Mouse (Mus musculus): Measurements from ENCODE around the gene Tcf12. TPM values are rescaled to one million over a fixed set of nuclear protein-coding genes. Genes with fewer than 3 reads are reported as not detected.

Gene Tcf12
- total and polyA plus RNA-seq, 3 experiments: 34.7 to 329 (median 80.7) TPM

DNA sequence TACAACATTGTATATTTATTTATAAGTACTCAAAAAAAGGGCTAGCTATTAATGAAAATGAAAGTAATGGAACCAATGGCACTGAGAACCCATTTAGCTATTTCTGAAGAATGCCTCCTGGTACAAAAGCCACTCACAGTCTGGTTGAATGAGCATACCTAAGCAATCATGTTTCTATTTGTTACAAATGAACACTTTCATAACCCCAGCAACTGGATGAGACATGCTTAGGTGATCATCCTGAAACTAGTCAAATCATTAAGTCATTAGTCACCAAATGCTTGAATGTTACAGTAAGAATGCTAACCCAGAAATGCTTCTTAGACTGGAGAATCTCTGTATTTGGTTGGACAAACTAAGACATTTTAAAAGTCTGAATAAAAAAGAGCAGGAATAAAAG is 35.5 kb downstream of the Tcf12 start:
- Histone ChIP-seq H3K4me3 (ENCODE audit: low read depth, low read length) (no peak overlapping the region; the same call in 1 of the 2 replicates), H3K9me3 (replicated peaks) (no peaks in the 10 kb centered on the region), H3K4me1 (ENCODE audit: insufficient read depth, low read depth, low read length) (peaks cover 8% of the 10 kb centered on the region; the same call in 1 of the 2 replicates), H3K36me3 (replicated peaks) (peaks cover under 1% of the 10 kb centered on the region), H3K27me3 (ENCODE audit: insufficient read depth, low read length) (no peaks in the 10 kb centered on the region)
- no peak for DNase-seq (ENCODE audit: low spot score)
- no peak for TF ChIP-seq GATA1 (IDR thresholded peaks at IDR 0.05; ENCODE audit: borderline replicate concordance, low read length)
- TF ChIP-seq CTCF (IDR thresholded peaks at IDR 0.05; ENCODE audit: low read depth, low read length): no peak
- no peak for TF ChIP-seq GATA2 (IDR thresholded peaks at IDR 0.05; ENCODE audit: borderline replicate concordance, low read depth, low read length)
- TF ChIP-seq TAL1 (conservative IDR thresholded peaks at IDR 0.05; ENCODE audit: low read depth, low read length): no peak
- TF ChIP-seq POLR2AphosphoS5 (IDR thresholded peaks at IDR 0.05; ENCODE audit: insufficient replicate concordance, low read depth, low read length): no peak
- ATAC-seq (ENCODE audit: extremely low read depth, insufficient number of reproducible peaks, low FRiP score, poor library complexity, severe bottlenecking): no peak

DNA sequence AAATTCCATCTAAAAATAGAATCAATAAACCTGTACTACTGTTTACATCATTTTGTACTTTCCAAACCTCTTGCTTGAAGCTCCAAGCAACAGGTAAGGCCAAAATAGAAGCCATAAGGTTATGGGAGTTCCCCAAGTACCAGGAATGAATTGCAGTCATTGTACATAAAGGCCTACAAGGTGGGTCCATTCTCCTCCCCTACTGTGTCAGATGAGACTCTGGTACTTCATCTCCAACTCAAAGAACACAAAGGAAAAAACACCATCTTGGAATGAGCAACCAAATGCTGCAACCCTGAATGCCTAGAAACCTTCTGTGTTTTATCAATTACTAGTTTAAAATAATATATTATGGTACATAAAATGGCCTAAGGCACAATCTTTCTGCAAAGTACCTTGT is 45.5 kb downstream of the Tcf12 start:
- H3K27me3 ChIP-seq (ENCODE audit: insufficient read depth, low read length): no peaks in the 10 kb centered on the region
- TF ChIP-seq TAL1 (conservative IDR thresholded peaks at IDR 0.05; ENCODE audit: low read depth, low read length): no peak
- TF ChIP-seq GATA1 (IDR thresholded peaks at IDR 0.05; ENCODE audit: borderline replicate concordance, low read length): no peak
- no peak for TF ChIP-seq CTCF (IDR thresholded peaks at IDR 0.05; ENCODE audit: low read depth, low read length)
- no peak for TF ChIP-seq GATA2 (IDR thresholded peaks at IDR 0.05; ENCODE audit: borderline replicate concordance, low read depth, low read length)

GRCm38 (mm10) chr9:72053144-72053543 is 58.5 kb downstream of the Tcf12 start:
- no peak for DNase-seq (ENCODE audit: low spot score)
- no peak overlapping the region for H3K4me3 ChIP-seq (ENCODE audit: low read depth, low read length)

More for the DNA sequence above, 45.5 kb downstream of the Tcf12 start:
- Histone ChIP-seq H3K4me3 (ENCODE audit: low read depth, low read length) (no peak overlapping the region), H3K36me3 (replicated peaks) (peaks cover 4% of the 10 kb centered on the region), H3K4me1 (ENCODE audit: insufficient read depth, low read depth, low read length) (no peaks in the 10 kb centered on the region), H3K9me3 (replicated peaks) (0 out of 2 replicates have a peak, but pooled peaks cover 3% of the 10 kb centered on the region)
- no peak for DNase-seq (ENCODE audit: low spot score)
- ATAC-seq (ENCODE audit: extremely low read depth, insufficient number of reproducible peaks, low FRiP score, poor library complexity, severe bottlenecking): no peak

GRCm38 (mm10) chr9:72040156-72040555 is 71.5 kb downstream of the Tcf12 start:
- no peak for DNase-seq (ENCODE audit: low spot score)
- Histone ChIP-seq H3K4me1 (ENCODE audit: insufficient read depth, low read depth, low read length) (peaks cover 46% of the 10 kb centered on the region), H3K27me3 (ENCODE audit: insufficient read depth, low read length) (no peaks in the 10 kb centered on the region), H3K36me3 (replicated peaks) (peaks cover 7% of the 10 kb centered on the region), H3K4me3 (ENCODE audit: low read depth, low read length) (no peak overlapping the region), H3K9me3 (replicated peaks) (no peaks in the 10 kb centered on the region)
- TF ChIP-seq GATA2 (IDR thresholded peaks at IDR 0.05; ENCODE audit: borderline replicate concordance, low read depth, low read length): no peak
- TF ChIP-seq CTCF (IDR thresholded peaks at IDR 0.05; ENCODE audit: low read depth, low read length): no peak
- TF ChIP-seq TAL1 (conservative IDR thresholded peaks at IDR 0.05; ENCODE audit: low read depth, low read length): no peak
- no peak for TF ChIP-seq POLR2AphosphoS5 (IDR thresholded peaks at IDR 0.05; ENCODE audit: insufficient replicate concordance, low read depth, low read length)
- TF ChIP-seq GATA1 (IDR thresholded peaks at IDR 0.05; ENCODE audit: borderline replicate concordance, low read length): no peak
- ATAC-seq (ENCODE audit: extremely low read depth, insufficient number of reproducible peaks, low FRiP score, poor library complexity, severe bottlenecking): no peak

More at GRCm38 (mm10) chr9:72053144-72053543, 58.5 kb downstream of the Tcf12 start:
- peaks cover 15% of the 10 kb centered on the region for H3K36me3 ChIP-seq (replicated peaks)
- no peaks in the 10 kb centered on the region for H3K27me3 ChIP-seq (ENCODE audit: insufficient read depth, low read length)
- H3K4me1 ChIP-seq (ENCODE audit: insufficient read depth, low read depth, low read length): no peaks in the 10 kb centered on the region; the same call in 1 of the 2 replicates
- no peak for TF ChIP-seq CTCF (IDR thresholded peaks at IDR 0.05; ENCODE audit: low read depth, low read length)
- no peak for TF ChIP-seq GATA1 (IDR thresholded peaks at IDR 0.05; ENCODE audit: borderline replicate concordance, low read length)
- TF ChIP-seq POLR2AphosphoS5 (IDR thresholded peaks at IDR 0.05; ENCODE audit: insufficient replicate concordance, low read depth, low read length): no peak
- no peak for TF ChIP-seq GATA2 (IDR thresholded peaks at IDR 0.05; ENCODE audit: borderline replicate concordance, low read depth, low read length)
- no peak for TF ChIP-seq TAL1 (conservative IDR thresholded peaks at IDR 0.05; ENCODE audit: low read depth, low read length)
- no peak for ATAC-seq (ENCODE audit: extremely low read depth, insufficient number of reproducible peaks, low FRiP score, poor library complexity, severe bottlenecking)
- no peaks in the 10 kb centered on the region for H3K9me3 ChIP-seq (replicated peaks)

DNA sequence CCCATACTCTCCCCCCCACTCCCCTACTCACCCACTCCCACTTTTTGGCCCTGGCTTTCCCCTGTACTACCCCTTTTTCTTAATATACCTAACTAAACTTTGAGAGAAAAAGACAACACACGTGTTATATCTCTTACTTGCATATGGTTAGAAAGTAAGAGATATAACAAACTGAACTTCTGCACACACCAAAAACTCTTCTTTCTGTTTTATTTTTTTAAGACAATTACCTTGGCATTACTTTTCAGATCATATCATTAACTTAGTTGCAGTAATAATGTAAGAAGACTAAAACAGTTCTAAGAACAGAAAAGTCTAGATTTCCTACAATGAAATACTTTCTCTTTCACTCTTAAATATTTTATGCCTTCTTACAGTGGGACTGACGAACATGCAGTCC is 72.3 kb downstream of the Tcf12 start:
- DNase-seq (ENCODE audit: low spot score): no peak
- Histone ChIP-seq H3K27me3 (ENCODE audit: insufficient read depth, low read length) (no peaks in the 10 kb centered on the region), H3K4me3 (ENCODE audit: low read depth, low read length) (no peak overlapping the region), H3K36me3 (replicated peaks) (peaks cover 7% of the 10 kb centered on the region), H3K4me1 (ENCODE audit: insufficient read depth, low read depth, low read length) (peaks cover 45% of the 10 kb centered on the region), H3K9me3 (replicated peaks) (no peaks in the 10 kb centered on the region)
- ATAC-seq (ENCODE audit: extremely low read depth, insufficient number of reproducible peaks, low FRiP score, poor library complexity, severe bottlenecking): no peak
- no peak for TF ChIP-seq TAL1 (conservative IDR thresholded peaks at IDR 0.05; ENCODE audit: low read depth, low read length)
- TF ChIP-seq GATA2 (IDR thresholded peaks at IDR 0.05; ENCODE audit: borderline replicate concordance, low read depth, low read length): no peak
- TF ChIP-seq GATA1 (IDR thresholded peaks at IDR 0.05; ENCODE audit: borderline replicate concordance, low read length): no peak
- no peak for TF ChIP-seq CTCF (IDR thresholded peaks at IDR 0.05; ENCODE audit: low read depth, low read length)
- no peak for TF ChIP-seq POLR2AphosphoS5 (IDR thresholded peaks at IDR 0.05; ENCODE audit: insufficient replicate concordance, low read depth, low read length)

- Histone ChIP-seq H3K4me3 (ENCODE audit: low read depth, low read length) (peak overlapping the region; percentile 9; the same call in 1 of the 2 replicates), H3K36me3 (replicated peaks) (peaks cover 10% of the 10 kb centered on the region), H3K9me3 (replicated peaks) (no peaks in the 10 kb centered on the region), H3K27me3 (ENCODE audit: insufficient read depth, low read length) (no peaks in the 10 kb centered on the region), H3K4me1 (ENCODE audit: insufficient read depth, low read depth, low read length) (peaks cover 46% of the 10 kb centered on the region)
- DNase-seq (ENCODE audit: low spot score) (no peak), ATAC-seq (ENCODE audit: extremely low read depth, insufficient number of reproducible peaks, low FRiP score, poor library complexity, severe bottlenecking) (peak; percentile 28; the same call in 1 of the 2 replicates)
- no peak for TF ChIP-seq GATA2 (IDR thresholded peaks at IDR 0.05; ENCODE audit: borderline replicate concordance, low read depth, low read length)
- TF ChIP-seq TAL1 (conservative IDR thresholded peaks at IDR 0.05; ENCODE audit: low read depth, low read length): 0 out of 2 replicates have a peak, but pooled peaks have one; percentile 23
Observed at GRCm38 (mm10) chr9:72037059-72037516, 74.6 kb downstream of the Tcf12 start.
